ENCODE assay signal across 8 mouse cellular contexts in the genomic region with DNA sequence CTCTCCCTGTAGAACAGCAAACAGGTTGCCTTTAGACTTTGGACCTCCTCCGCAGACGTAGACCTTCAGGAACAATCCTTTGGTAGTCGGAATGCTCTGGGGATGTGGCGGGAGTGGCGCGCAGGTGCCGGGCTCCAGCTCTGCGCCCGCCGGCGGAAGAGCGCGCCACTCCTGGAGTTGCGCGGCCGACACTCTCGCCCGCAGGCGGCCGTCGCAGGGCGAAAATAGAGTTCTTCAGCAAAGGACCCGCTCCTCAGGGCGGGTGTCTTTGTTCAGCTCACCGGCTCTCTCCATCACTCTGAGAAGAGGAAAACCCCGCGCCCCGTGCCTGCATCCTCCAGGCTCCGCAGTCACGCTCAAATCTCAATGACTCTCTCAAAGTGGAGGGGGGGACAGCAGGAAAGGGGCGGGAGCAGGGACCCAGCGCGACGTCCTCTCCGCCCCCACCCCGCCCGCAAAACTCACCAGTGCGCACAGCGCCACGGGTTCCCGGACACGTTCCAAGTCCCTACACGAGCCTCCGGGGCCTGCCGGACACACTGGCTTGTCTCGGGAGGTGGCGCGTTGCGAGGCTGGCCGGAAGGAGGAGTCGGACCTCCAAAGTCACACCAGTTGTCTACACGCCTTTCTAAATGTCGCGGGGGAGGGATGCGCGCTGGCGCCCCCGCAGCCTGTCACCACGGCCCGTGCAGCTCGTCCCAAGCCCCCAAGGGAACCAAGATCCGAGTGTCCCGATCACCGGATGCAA. TPM values are rescaled to one million over a fixed set of nuclear protein-coding genes. Genes with fewer than 3 reads are reported as not detected.
DNase-seq lines count a peak whose midpoint lies in the region; ATAC-seq and TF ChIP-seq lines count a peak whose summit lies in the region.

No protein-coding gene starts in this region.

- peaks cover 7% of the 10 kb centered on the region; the same call in 1 of the 2 replicates for H3K27me3 ChIP-seq in ES-Bruce4 (ENCODE audit: control insufficient read depth, insufficient read depth, low read length, poor library complexity, severe bottlenecking)
- H3K27me3 ChIP-seq in forebrain, embryonic 10.5 days (ENCODE audit: poor library complexity, severe bottlenecking), result peaks cover 51% of the 10 kb centered on the region
- H3K27me3 ChIP-seq in heart, embryonic 16.5 days (ENCODE audit: control insufficient read depth, insufficient read depth, low read length), result peaks cover 26% of the 10 kb centered on the region

- TF ChIP-seq EP300 in ES-Bruce4 (IDR thresholded peaks at IDR 0.05; ENCODE audit: insufficient read depth, low read depth, low read length), result no peak

- H3K27ac ChIP-seq in ES-Bruce4 (ENCODE audit: insufficient read depth, low read length), result no peak overlapping the region
- peak overlapping the region; percentile 74 for H3K27ac ChIP-seq in forebrain, embryonic 10.5 days
- peak overlapping the region; percentile 56; the same call in 1 of the 2 replicates for H3K27ac ChIP-seq in heart, embryonic 16.5 days (ENCODE audit: low read length)
- peak overlapping the region; percentile 90 for H3K27ac ChIP-seq in layer of hippocampus, adult 2 months

- H3K4me2 ChIP-seq in heart, embryonic 16.5 days (ENCODE audit: low read depth, low read length), result peak overlapping the region; percentile 98

- no peak for TF ChIP-seq CTCF in ES-Bruce4 (IDR thresholded peaks at IDR 0.05; ENCODE audit: low read depth, low read length)
- TF ChIP-seq CTCF in layer of hippocampus, adult 2 months (conservative IDR thresholded peaks at IDR 0.05), result no peak

- ATAC-seq in heart, embryonic 16.5 days (replicated peaks; ENCODE audit: extremely low read depth, insufficient read depth, low FRiP score), result peak; percentile 56

- TF ChIP-seq POLR2A in ES-Bruce4 (IDR thresholded peaks at IDR 0.05; ENCODE audit: insufficient read depth, low read length), result no peak

- no peaks in the 10 kb centered on the region for H3K9me3 ChIP-seq in ES-Bruce4 (replicated peaks; ENCODE audit: control insufficient read depth, insufficient read depth, low read length, poor library complexity, severe bottlenecking)
- H3K9me3 ChIP-seq in forebrain, embryonic 10.5 days, result no peaks in the 10 kb centered on the region
- H3K9me3 ChIP-seq in heart, embryonic 16.5 days (replicated peaks; ENCODE audit: control insufficient read depth, low read length), result no peaks in the 10 kb centered on the region

- H3K4me3 ChIP-seq in ES-Bruce4 (ENCODE audit: low read depth, low read length), result peak overlapping the region; percentile 54
- H3K4me3 ChIP-seq in forebrain, embryonic 10.5 days, result peak overlapping the region; percentile 75
- peak overlapping the region; percentile 75 for H3K4me3 ChIP-seq in heart, embryonic 16.5 days (ENCODE audit: low read length)
- peak overlapping the region; percentile 73 for H3K4me3 ChIP-seq in layer of hippocampus, adult 2 months

- WGBS in forebrain, embryonic 10.5 days, result under 1% methylated on average over 64 of the region's 64 CpGs
- 1% methylated on average over 64 of the region's 64 CpGs for WGBS in heart, embryonic 16.5 days

- H3K4me1 ChIP-seq in ES-Bruce4 (ENCODE audit: control insufficient read depth, insufficient read depth, low read length), result no peaks in the 10 kb centered on the region
- H3K4me1 ChIP-seq in forebrain, embryonic 10.5 days, result peaks cover 23% of the 10 kb centered on the region
- H3K4me1 ChIP-seq in heart, embryonic 16.5 days (ENCODE audit: control insufficient read depth, insufficient read depth, low read length), result peaks cover 5% of the 10 kb centered on the region

- peak overlapping the region; percentile 11 for H3K9ac ChIP-seq in ES-Bruce4 (ENCODE audit: low read depth, poor library complexity, severe bottlenecking)
- H3K9ac ChIP-seq in heart, embryonic 16.5 days (ENCODE audit: low read length), result peak overlapping the region; percentile 69

- H3K36me3 ChIP-seq in ES-Bruce4 (ENCODE audit: control insufficient read depth, insufficient read depth, low read length, poor library complexity, severe bottlenecking), result no peaks in the 10 kb centered on the region
- H3K36me3 ChIP-seq in forebrain, embryonic 10.5 days (replicated peaks), result no peaks in the 10 kb centered on the region
- no peaks in the 10 kb centered on the region for H3K36me3 ChIP-seq in heart, embryonic 16.5 days (ENCODE audit: control insufficient read depth, insufficient read depth)

- peak; percentile 48 for DNase-seq in adrenal gland, postnatal 14 days
- DNase-seq in forebrain, embryonic 10.5 days (ENCODE audit: extremely low spot score, low spot score), result peak; percentile 33
- DNase-seq in layer of hippocampus, adult 2 months (ENCODE audit: low spot score in 2 of 2), result peak; percentile 41 to 52
- peak; percentile 1 for DNase-seq in lung, postnatal 36 days
- DNase-seq in right cerebral cortex, postnatal 4 days, result peak; percentile 55
- DNase-seq in T-cell, adult 2 months (ENCODE audit: low spot score), result no peak

RNA-seq across cellular contexts. Expression of a gene that starts 1.2 kb away (rescaled TPM):
- 0.44 and 0.73 TPM in 2 replicates for polyA plus RNA-seq in ES-Bruce4 (2011; ENCODE audit: insufficient read depth, insufficient read length, low read depth, missing spikeins)
- total RNA-seq in adrenal gland, postnatal 14 days (2021), result 4.7 and 5.4 TPM in 2 replicates
- 0.85 and 0.98 TPM in 2 replicates for polyA plus RNA-seq in forebrain, embryonic 10.5 days (2016; fragmentation: Nextera tagmentation; extraction: Ambion mirVana)
- 1.3 and 1.4 TPM in 2 replicates for polyA plus RNA-seq in heart, embryonic 16.5 days (2015; fragmentation: Nextera tagmentation; extraction: Ambion mirVana)
- 100 to 1,000 TPM; 125 to 135 TPM for total RNA-seq in layer of hippocampus, adult 2 months (2021)
